Mouse (Mus musculus): ENCODE measurements around the gene Ptges. TPM values are rescaled to one million over a fixed set of nuclear protein-coding genes. Genes with fewer than 3 reads are reported as not detected.
"Not testable (repeated sequence)": the region's sequence is repeated elsewhere in the genome, so short reads cannot be mapped to it uniquely, and the experiment has no call there.

Gene Ptges
- polyA plus RNA-seq, 1 experiment from 2014 or later, result 0.80 TPM

DNA sequence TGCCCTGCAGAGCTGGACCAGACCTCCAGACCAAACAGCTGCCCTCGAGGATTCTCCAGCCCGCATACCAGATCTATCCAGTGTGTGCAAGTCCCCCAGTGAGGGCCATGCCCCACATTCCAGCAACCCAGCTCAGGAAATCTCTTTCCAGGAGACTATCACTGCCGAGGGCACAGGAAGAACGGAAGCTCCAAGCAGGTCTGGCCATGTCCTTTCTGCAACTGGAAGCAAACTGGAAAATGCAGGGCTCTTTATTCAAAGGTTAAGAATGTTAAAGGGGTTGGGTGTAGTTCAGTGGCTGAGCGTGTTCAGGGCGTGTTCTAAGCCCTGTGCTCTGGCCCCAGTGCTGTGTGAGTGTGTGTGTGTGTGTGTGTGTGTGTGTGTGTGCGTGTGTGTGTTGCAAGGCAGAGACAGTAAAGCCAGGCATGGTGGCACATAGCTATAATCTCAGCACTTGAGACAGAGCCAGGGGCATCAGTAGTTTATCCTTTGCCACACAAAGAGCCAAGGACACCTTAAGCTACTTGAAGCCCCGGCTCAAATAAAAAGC is 10.8 kb downstream of the Ptges start:
- Histone ChIP-seq H3K36me3 (ENCODE audit: inconsistent target) (no peaks in the 10 kb centered on the region), H3K4me3 (ENCODE audit: inconsistent target) (no peak overlapping the region), H3K27ac (no peak overlapping the region), H3K79me2 (ENCODE audit: inconsistent target) (no peaks in the 10 kb centered on the region)
- 89% methylated on average over 8 of the region's 8 CpGs for WGBS (ENCODE audit: missing documents)

DNA sequence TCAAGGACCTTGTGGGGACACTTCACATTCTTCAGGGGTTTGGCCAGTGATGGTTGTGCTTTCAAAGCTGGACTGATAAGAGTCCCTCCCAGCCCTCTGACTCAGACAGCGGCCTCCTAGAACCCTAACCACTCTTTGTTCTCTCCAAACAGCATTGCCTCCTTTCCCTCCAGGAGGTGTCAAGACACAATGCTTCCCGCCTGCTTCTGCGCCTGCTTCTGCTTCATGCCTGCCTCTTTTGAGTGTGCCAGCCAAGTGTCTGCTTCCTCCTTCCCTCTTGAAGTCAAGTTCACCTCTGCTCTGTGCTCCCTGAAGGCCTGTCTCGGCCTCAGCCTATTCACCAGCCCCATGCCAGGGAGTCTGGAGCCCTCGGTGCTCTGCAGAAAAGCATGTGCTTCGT is 11.5 kb downstream of the Ptges start:
- Histone ChIP-seq H3K4me3 (ENCODE audit: inconsistent target) (no peak overlapping the region), H3K79me2 (ENCODE audit: inconsistent target) (no peaks in the 10 kb centered on the region), H3K36me3 (ENCODE audit: inconsistent target) (no peaks in the 10 kb centered on the region), H3K27ac (no peak overlapping the region)
- WGBS (ENCODE audit: missing documents), result 87% methylated on average over 6 of the region's 6 CpGs

DNA sequence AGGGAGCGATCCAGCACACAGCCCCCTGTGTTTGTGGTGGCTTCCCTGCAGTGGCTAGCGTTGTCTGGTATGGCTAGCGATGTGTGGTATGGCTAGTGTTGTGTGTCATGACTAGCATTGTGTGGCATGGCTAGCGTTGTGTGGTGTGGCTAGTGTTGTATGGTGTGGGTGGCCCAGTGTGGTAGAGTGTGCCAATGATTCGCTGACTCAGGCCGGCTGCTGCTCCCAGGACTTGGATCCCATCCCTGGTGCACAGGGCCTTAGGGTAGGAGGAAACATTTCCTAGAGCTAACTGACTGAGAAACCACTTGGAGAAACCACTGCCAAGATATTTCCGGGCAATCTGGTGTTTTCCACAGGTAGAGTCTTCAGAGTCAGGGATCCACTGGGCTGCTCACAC is 12.0 kb downstream of the Ptges start:
- Histone ChIP-seq H3K36me3 (ENCODE audit: inconsistent target) (no peaks in the 10 kb centered on the region), H3K27ac (no peak overlapping the region), H3K4me3 (ENCODE audit: inconsistent target) (no peak overlapping the region), H3K79me2 (ENCODE audit: inconsistent target) (no peaks in the 10 kb centered on the region)
- WGBS (ENCODE audit: missing documents), result 94% methylated on average over 7 of the region's 7 CpGs

DNA sequence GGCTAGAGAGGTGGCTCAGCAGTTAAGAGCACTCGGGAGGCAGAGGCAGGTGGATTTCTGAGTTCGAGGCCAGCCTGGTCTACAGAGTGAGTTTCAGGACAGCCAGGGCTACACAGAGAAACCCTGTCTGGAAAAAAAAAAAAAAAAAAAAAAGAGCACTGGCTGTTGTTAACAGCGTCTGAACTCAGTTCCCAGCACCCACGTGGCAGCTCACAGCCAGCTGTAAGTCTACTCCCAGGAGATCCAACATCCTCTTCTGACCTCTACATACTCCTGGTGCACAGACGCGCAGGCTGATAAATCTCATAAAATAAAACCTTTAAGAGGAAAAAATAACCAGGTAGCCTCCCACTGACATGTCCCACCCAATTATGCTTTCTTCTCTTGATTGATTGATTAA is 13.7 kb downstream of the Ptges start:
- not testable (repeated sequence) for H3K36me3 ChIP-seq (ENCODE audit: inconsistent target); H3K79me2 ChIP-seq (ENCODE audit: inconsistent target); H3K27ac ChIP-seq; H3K4me3 ChIP-seq (ENCODE audit: inconsistent target)
- WGBS (ENCODE audit: missing documents), result 92% methylated on average over 5 of the region's 6 CpGs

DNA sequence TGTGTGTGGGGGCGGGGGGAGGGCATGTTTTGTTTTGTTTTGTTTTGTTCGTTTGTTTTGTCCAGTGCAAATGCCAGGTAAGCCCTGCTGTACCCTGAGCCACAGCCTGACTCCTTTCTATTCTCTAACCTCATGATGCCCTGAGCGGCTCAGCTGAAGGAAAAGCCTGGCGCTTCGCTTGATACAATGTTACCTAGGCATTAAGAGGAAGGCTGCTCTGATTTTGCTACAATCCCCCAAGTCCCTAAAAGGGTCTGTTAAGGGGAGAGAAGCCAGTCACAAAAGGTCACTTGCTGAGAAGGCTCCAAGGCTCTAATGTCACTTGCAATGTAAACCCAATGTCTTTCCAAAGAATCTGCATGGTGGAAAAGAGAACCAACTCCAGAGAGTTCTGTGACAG is 14.3 kb downstream of the Ptges start:
- no peak overlapping the region for H3K4me3 ChIP-seq (ENCODE audit: inconsistent target)
- no peaks in the 10 kb centered on the region for H3K36me3 ChIP-seq (ENCODE audit: inconsistent target)
- WGBS (ENCODE audit: missing documents), result 94% methylated on average over 5 of the region's 5 CpGs
- H3K79me2 ChIP-seq (ENCODE audit: inconsistent target), result no peaks in the 10 kb centered on the region
- no peak overlapping the region for H3K27ac ChIP-seq

DNA sequence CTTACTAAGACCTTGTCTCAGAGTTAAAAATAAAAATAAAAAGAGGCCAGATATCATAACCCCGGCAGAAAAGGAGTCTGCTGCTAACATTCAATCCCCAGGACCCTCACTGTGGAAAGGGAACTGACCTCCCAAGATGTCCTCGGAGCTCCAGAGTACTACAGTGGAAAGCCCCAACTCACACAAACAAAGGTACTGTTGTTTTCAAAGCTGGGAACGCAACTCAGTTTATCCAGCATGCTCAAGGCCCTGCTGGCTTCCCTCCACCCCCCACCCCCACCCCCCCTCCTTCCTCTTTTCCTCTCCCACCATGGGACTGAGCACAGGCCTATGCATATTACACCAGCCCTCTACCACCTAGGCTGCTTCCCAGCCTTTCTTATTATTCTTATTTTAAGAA is 14.8 kb downstream of the Ptges start:
- no peak overlapping the region for H3K4me3 ChIP-seq (ENCODE audit: inconsistent target)
- WGBS (ENCODE audit: missing documents), result 81% methylated on average over 3 of the region's 3 CpGs
- H3K27ac ChIP-seq, result no peak overlapping the region
- no peaks in the 10 kb centered on the region for H3K36me3 ChIP-seq (ENCODE audit: inconsistent target)
- no peaks in the 10 kb centered on the region for H3K79me2 ChIP-seq (ENCODE audit: inconsistent target)

DNA sequence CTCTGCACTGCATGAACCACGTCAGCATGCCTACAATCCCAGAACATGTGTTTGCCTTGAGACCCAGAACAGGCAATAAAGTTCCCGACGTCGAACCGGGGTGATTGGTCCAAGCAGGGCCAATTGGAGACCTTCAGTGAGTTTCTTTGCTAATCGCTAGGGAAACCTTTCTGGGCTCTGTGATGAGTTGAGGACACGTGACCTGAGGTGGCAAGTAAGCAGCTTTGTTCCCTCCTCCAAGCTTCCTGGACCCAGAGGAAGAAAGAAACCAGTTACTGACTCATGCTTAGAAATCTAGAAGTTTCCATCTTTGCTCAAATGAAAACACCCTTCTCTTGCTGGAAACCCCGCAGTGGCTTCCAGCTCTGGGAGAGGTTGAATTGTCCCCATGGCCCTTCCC is 16.6 kb downstream of the Ptges start:
- no peak overlapping the region for H3K27ac ChIP-seq
- no peaks in the 10 kb centered on the region for H3K79me2 ChIP-seq (ENCODE audit: inconsistent target)
- H3K36me3 ChIP-seq (ENCODE audit: inconsistent target), result no peaks in the 10 kb centered on the region
- H3K4me3 ChIP-seq (ENCODE audit: inconsistent target), result no peak overlapping the region
- 84% methylated on average over 8 of the region's 8 CpGs for WGBS (ENCODE audit: missing documents)

DNA sequence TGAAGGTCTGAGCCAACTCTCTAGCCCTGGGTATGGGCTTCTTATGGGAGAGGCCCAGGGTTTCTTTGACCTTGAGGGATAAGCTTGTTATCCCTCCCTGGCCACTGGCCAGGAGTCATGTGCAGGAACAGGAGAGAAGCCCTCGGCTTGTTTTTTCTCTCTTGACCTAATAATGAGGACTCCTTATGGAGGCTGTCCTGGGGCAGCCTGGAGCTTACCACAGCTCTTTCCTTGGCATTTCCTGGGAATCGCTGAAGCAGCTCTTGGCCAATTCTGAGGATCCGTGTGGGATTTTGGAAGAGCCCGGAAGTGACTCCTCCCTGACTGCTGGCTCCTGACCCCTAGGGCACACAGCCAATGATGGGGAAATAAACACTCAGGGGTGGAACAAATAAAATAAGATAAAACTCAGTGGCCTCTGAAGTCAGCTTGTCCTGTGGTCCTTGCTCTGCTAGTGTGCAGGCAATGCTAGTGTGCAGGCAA is 17.3 kb downstream of the Ptges start:
- H3K79me2 ChIP-seq (ENCODE audit: inconsistent target), result no peaks in the 10 kb centered on the region
- H3K4me3 ChIP-seq (ENCODE audit: inconsistent target), result no peak overlapping the region
- 91% methylated on average over 4 of the region's 4 CpGs for WGBS (ENCODE audit: missing documents)
- H3K36me3 ChIP-seq (ENCODE audit: inconsistent target), result no peaks in the 10 kb centered on the region
- H3K27ac ChIP-seq, result no peak overlapping the region

DNA sequence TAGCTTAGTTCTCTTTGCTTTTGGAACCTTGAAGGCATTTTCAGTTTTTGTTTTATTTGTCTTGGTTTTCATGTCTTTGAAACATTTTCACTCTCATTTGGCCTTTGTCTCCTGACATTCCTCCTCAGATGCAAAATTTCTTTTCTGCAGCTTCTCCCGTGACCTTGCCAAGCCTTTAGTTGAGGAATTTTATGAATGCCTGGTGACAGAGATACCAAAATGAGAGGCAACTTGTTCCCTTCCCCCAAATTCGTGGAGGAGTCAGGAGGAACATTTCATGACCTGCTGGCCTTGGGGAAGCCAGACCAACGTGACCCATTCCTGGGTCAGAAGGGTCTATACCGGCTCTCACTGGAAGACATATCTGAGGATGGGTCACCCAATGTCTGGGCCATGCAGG is 23.0 kb downstream of the Ptges start:
- 86% methylated on average over 4 of the region's 4 CpGs for WGBS (ENCODE audit: missing documents)
- H3K4me3 ChIP-seq (ENCODE audit: inconsistent target), result no peak overlapping the region
- no peaks in the 10 kb centered on the region for H3K79me2 ChIP-seq (ENCODE audit: inconsistent target)
- no peaks in the 10 kb centered on the region for H3K36me3 ChIP-seq (ENCODE audit: inconsistent target)
- no peak overlapping the region for H3K27ac ChIP-seq

DNA sequence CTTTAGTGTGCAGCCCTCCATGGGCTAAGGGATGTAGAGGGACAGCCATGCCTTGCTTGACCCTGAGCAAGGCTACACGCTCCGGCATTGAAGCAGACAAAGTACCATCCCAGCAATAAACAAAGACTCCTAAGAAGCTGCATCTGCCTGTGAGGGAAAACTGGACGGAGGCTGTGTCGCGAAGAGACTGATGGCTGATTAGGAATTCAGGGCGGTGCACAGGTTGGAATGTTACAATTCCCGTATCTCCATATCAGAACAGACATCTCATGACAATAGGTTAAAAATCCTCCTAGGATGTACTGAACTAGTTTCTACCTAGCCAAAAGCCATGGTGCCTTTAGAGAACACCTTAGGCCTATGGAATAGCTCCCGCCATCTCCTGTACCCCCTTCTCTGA is 23.8 kb downstream of the Ptges start:
- H3K79me2 ChIP-seq (ENCODE audit: inconsistent target), result no peaks in the 10 kb centered on the region
- no peak overlapping the region for H3K27ac ChIP-seq
- H3K4me3 ChIP-seq (ENCODE audit: inconsistent target), result no peak overlapping the region
- 93% methylated on average over 8 of the region's 8 CpGs for WGBS (ENCODE audit: missing documents)
- no peaks in the 10 kb centered on the region for H3K36me3 ChIP-seq (ENCODE audit: inconsistent target)

DNA sequence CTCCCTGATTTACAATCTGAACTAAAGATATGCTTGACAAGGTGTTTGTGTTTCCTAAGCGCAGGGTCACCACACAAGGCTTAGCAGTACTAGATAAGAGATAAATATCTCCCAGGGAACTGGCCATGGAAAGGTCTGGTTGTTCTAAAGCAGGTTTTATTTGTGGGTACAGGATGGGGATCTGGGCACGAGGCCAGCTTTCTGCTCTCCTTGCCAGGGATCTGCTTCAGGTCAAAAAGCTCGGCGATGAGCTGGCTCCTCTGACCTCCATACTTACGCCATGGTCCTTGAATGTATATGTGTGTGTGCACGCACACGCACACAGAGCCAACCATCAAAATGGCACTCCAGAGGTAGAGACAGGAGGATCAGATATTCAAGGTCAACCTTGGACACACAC is 24.7 kb downstream of the Ptges start:
- WGBS (ENCODE audit: missing documents), result 83% methylated on average over 7 of the region's 7 CpGs
- no peak overlapping the region for H3K4me3 ChIP-seq (ENCODE audit: inconsistent target)
- no peak overlapping the region for H3K27ac ChIP-seq
- H3K79me2 ChIP-seq (ENCODE audit: inconsistent target), result no peaks in the 10 kb centered on the region
- no peaks in the 10 kb centered on the region for H3K36me3 ChIP-seq (ENCODE audit: inconsistent target)

DNA sequence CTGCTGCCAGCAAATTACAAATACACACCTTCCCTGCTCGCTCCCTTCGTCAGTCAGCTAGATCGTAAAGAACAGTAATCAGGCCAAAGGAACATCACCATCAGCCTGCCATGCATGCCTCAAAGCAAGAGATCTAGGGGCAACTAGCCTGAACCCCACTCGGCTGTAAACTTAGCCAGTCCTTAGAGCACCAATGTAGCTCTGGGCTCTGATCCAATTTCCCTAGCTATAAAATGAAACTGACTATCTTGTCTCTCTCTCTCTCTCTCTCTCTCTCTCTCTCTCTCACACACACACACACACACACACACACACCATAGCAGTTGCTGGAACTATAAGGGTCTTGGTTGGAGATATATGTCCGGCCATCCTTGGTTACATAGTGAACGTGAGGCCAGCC is 25.4 kb downstream of the Ptges start:
- Histone ChIP-seq H3K4me3 (ENCODE audit: inconsistent target) (no peak overlapping the region), H3K27ac (no peak overlapping the region), H3K79me2 (ENCODE audit: inconsistent target) (no peaks in the 10 kb centered on the region), H3K36me3 (ENCODE audit: inconsistent target) (no peaks in the 10 kb centered on the region)
- 90% methylated on average over 6 of the region's 6 CpGs for WGBS (ENCODE audit: missing documents)

DNA sequence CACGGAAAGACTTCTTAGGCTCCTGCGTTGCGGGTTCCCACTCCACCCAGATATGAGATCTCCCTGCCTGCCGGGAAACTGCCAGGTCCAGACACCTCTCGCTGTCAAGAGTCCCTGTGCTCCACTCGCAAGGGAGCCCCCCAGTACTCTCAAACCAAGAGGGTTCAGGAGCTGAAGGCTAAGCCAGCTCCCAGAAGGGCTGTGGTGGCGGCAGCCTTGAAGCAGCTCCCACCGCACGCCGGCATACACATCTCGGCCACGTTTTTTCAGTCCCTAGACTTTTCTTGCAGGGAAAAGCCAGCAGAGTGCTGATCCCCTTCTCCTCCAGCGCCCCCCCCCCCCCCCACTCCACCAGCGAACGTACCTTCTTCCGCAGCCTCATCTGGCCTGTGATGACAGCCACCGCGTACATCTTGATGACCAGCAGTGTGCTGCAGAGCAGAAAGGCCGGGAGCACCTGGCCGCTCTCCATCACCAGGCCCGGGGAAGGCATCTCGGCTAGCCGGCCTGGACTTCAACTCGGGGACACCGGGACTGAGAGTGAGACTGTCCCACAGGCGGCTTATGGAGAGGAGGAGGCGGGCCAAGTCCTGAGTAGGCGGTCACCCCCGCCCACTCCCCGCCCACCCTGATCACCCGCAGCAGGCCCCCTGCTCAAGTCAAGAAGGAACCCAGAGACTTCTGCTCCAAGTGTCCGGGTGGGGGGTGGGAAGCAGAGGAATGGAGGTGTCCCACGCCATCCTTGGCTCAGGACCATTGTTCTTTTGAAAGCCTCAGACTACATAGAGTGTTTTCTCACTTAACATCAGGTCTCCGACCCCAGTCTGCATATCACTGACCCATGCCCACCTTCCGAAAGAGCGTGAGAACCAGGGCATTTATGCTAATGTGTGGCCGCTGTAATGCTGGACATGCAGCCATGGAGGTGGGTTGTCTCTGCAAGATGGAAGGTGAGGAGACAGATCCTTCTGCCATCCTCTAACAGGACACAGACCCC is 26.6 kb downstream of the Ptges start:
- WGBS (ENCODE audit: missing documents), result 40% methylated on average over 31 of the region's 37 CpGs
- no peaks in the 10 kb centered on the region for H3K79me2 ChIP-seq (ENCODE audit: inconsistent target)
- no peak overlapping the region for H3K27ac ChIP-seq
- no peaks in the 10 kb centered on the region for H3K36me3 ChIP-seq (ENCODE audit: inconsistent target)
- no peak overlapping the region for H3K4me3 ChIP-seq (ENCODE audit: inconsistent target)

DNA sequence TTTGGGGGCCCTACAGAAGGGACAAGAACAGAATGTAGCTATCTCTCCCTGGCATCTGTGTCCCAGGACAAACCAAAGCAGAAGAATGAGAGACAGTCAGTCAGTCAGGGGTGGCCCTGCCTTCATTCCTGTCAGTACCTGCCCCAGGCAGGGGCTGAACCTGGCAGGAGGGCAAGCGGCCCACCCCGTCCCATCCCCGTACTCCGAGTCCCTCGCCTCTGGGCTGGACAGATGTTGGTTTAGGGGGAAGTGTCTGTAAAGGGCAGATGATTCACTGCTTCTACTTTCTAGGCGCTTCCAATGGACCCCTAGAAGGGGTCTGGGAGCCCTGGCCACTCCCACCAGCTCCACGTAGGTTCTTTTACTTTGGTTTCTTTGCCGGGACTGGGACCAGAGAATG is 27.4 kb downstream of the Ptges start:
- H3K36me3 ChIP-seq (ENCODE audit: inconsistent target), result no peaks in the 10 kb centered on the region
- WGBS (ENCODE audit: missing documents), result 74% methylated on average over 8 of the region's 8 CpGs
- H3K79me2 ChIP-seq (ENCODE audit: inconsistent target), result no peaks in the 10 kb centered on the region
- no peak overlapping the region for H3K27ac ChIP-seq
- no peak overlapping the region for H3K4me3 ChIP-seq (ENCODE audit: inconsistent target)

DNA sequence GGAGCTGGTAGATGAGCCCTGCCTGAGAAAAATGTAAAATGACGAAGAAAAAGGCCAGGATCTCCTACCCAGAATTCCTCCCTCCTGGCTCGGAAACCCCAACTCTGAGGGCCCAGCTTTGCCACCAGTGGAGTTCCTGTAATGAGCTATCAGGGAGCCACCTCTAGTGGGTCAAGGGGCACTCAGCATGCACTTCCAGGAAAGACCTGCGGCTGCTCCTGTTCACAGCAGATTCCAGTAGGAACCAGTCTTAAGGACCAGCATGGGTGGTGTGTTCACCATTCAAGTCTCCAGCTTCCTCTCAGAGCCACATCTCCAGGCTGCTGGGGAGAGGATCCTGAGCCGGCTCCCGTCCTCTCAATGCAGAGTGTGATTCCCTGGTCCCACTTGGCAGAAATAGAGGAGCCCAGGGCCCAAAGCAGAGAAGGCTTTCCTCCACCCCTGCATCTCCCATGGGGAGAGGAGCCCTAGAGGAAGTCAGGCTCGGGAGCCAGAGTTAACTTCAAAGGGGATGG is 28.0 kb downstream of the Ptges start:
- Histone ChIP-seq H3K36me3 (ENCODE audit: inconsistent target) (no peaks in the 10 kb centered on the region), H3K4me3 (ENCODE audit: inconsistent target) (no peak overlapping the region), H3K27ac (no peak overlapping the region), H3K79me2 (ENCODE audit: inconsistent target) (no peaks in the 10 kb centered on the region)
- WGBS (ENCODE audit: missing documents), result 85% methylated on average over 6 of the region's 6 CpGs

Measured in macrophage (primary cell).